Mouse (Mus musculus) midbrain, embryonic 13.5 days (tissue): ENCODE measurements at regions not wholly inside any gene's neighbourhood (a gene's known extent, or its start where the extent isn't known, plus 50 kb on each side); places are given as distances from the start of the nearest gene placed in this dataset.

Source experiments
- ATAC-seq: fragments of 200-750 bp; cut with Nextera tagmentation; 2 replicates; pipeline ENCODE4 v1.8.0; 2017; ENCODE audit warnings: mild to moderate bottlenecking, moderate TSS enrichment, moderate library complexity
- H3K27ac ChIP-seq: fragments of 300-500 bp; sonication (generic); 2 replicates; pipeline ENCODE4 v1.5.1; 2015; ENCODE audit warnings: inconsistent platforms, mild to moderate bottlenecking, moderate library complexity
- H3K27me3 ChIP-seq: fragments of 300-500 bp; sonication (generic); 2 replicates; pipeline ENCODE4 v1.6.1; 2015; ENCODE audit warnings: mild to moderate bottlenecking, inconsistent platforms
- H3K36me3 ChIP-seq: fragments of 300-500 bp; sonication (generic); 2 replicates; pipeline ENCODE4 v1.6.1; 2015; ENCODE audit warnings: mild to moderate bottlenecking, inconsistent platforms
- H3K4me1 ChIP-seq: fragments of 300-500 bp; sonication (generic); replicated peaks from 2 replicates; pipeline ENCODE4 v1.6.1; 2015; ENCODE audit warnings: inconsistent platforms
- H3K4me2 ChIP-seq: fragments of 300-500 bp; sonication (generic); replicated peaks from 2 replicates; pipeline ENCODE4 v1.6.1; 2015; ENCODE audit warnings: moderate library complexity, mild to moderate bottlenecking, inconsistent platforms
- H3K4me3 ChIP-seq: fragments of 300-500 bp; sonication (generic); replicated peaks from 2 replicates; pipeline ENCODE4 v1.5.1; 2015; ENCODE audit warnings: mild to moderate bottlenecking, inconsistent platforms
- H3K9ac ChIP-seq: fragments of 300-500 bp; sonication (generic); replicated peaks from 2 replicates; pipeline ENCODE4 v1.6.1; 2015; ENCODE audit warnings: mild to moderate bottlenecking, inconsistent platforms
- H3K9me3 ChIP-seq: fragments of 300-500 bp; sonication (generic); 2 replicates; pipeline ENCODE4 v1.6.1; 2016; ENCODE audit warnings: mild to moderate bottlenecking, inconsistent platforms
- WGBS: fragments of 180-500 bp; shearing (Covaris S2); methylation state at CpG from one replicate; pipeline ENCODE4 v1.1.7; 2015; 5-methylcytosine and 5-hydroxymethylcytosine counted together

DNA sequence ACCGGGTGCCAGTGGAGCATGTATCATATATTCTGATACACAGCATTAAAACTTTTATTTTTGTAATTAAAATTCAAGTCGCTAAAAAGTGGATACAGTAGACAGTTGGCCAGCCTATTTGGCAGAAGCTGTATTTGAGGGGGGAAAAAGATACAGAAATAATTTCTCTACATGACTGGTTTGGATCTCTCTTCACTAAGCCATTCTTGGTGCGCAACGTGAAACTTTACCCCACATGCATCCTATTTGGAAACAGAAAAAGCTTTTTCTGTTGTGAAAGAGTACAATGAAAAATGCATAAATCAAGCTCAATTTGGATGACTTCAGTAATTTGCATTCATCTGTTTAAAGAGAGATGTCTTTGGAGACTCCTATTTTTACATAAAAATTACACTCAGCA is 303.2 kb downstream of the Rergl start:
- Histone ChIP-seq H3K27ac (no peak overlapping the region), H3K36me3 (no peaks in the 10 kb centered on the region), H3K4me1 (no peaks in the 10 kb centered on the region), H3K27me3 (no peaks in the 10 kb centered on the region), H3K9me3 (no peaks in the 10 kb centered on the region), H3K4me2 (no peak overlapping the region), H3K4me3 (no peak overlapping the region), H3K9ac (no peak overlapping the region)
- WGBS, result 85% methylated on average over 4 of the region's 4 CpGs
- no peak for ATAC-seq

- no peak overlapping the region for H3K4me2 ChIP-seq
- no peak overlapping the region for H3K27ac ChIP-seq
- no peaks in the 10 kb centered on the region for H3K36me3 ChIP-seq
- 81% methylated on average over 8 of the region's 8 CpGs for WGBS
- no peaks in the 10 kb centered on the region for H3K9me3 ChIP-seq
- no peak for ATAC-seq
- no peaks in the 10 kb centered on the region for H3K4me1 ChIP-seq
- no peak overlapping the region for H3K4me3 ChIP-seq
- H3K9ac ChIP-seq, result no peak overlapping the region
- H3K27me3 ChIP-seq, result no peaks in the 10 kb centered on the region
Observed at GRCm38 (mm10) chr6:139186431-139186830, 315.3 kb downstream of the Rergl start.

- H3K36me3 ChIP-seq, result no peaks in the 10 kb centered on the region
- no peak for ATAC-seq
- WGBS, result 85% methylated on average over 6 of the region's 6 CpGs
- H3K27ac ChIP-seq, result no peak overlapping the region
- H3K4me1 ChIP-seq, result no peaks in the 10 kb centered on the region
- H3K9ac ChIP-seq, result no peak overlapping the region
- no peak overlapping the region for H3K4me2 ChIP-seq
- H3K27me3 ChIP-seq, result no peaks in the 10 kb centered on the region
- no peak overlapping the region for H3K4me3 ChIP-seq
- H3K9me3 ChIP-seq, result no peaks in the 10 kb centered on the region
Observed at GRCm38 (mm10) chr6:139160352-139160751, 341.4 kb downstream of the Rergl start.

DNA sequence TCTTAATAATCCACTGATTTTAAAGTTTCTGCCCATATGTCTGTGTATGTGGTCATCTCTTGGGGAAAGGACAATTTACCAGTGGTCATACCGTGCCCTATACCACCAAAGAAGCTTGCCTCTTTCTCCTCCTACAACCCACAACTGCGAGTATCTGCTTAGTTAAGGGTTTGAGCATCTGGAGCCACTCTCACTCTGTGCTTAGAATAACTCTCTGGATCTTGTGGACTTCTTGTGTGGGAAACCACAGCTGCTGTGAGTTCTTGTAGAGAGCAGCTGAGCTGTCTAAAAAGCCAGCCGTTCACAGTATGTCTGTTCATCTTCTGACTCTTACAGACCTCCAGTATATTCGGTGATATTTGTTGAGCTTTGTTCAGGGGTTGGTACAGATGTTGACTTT is 342.0 kb downstream of the Rergl start:
- no peak for ATAC-seq
- 87% methylated on average over 4 of the region's 4 CpGs for WGBS

DNA sequence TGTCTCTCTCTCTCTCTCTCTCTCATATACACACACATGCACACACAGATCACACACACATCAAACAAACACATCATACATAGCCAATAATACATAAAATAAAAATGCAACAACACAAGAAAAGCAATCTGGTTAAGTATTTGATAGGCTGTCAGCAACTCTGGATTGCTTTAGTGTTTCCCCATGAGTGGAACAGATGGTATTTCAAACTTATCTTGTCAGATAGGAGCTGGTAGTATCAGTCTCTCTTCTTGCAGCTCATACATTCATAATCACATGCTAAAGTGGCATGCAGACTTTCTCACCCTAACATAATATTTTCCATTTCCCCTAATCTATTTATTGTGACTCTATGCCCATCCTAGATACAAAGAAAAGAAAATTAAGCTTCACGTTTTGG is 347.0 kb downstream of the Rergl start:
- 88% methylated on average over 1 of the region's 1 CpGs for WGBS
- no peak overlapping the region for H3K9ac ChIP-seq
- H3K4me3 ChIP-seq, result no peak overlapping the region
- no peaks in the 10 kb centered on the region for H3K4me1 ChIP-seq
- no peaks in the 10 kb centered on the region for H3K36me3 ChIP-seq
- ATAC-seq, result no peak
- H3K9me3 ChIP-seq, result no peaks in the 10 kb centered on the region
- no peaks in the 10 kb centered on the region for H3K27me3 ChIP-seq
- no peak overlapping the region for H3K4me2 ChIP-seq
- H3K27ac ChIP-seq, result no peak overlapping the region

More for the DNA sequence above, 342.0 kb downstream of the Rergl start:
- Histone ChIP-seq H3K27me3 (no peaks in the 10 kb centered on the region), H3K27ac (no peak overlapping the region), H3K4me3 (no peak overlapping the region), H3K4me2 (no peak overlapping the region), H3K4me1 (no peaks in the 10 kb centered on the region), H3K9me3 (no peaks in the 10 kb centered on the region), H3K9ac (no peak overlapping the region), H3K36me3 (no peaks in the 10 kb centered on the region)

GRCm38 (mm10) chr6:139135693-139136092 is 366.1 kb downstream of the Rergl start:
- ATAC-seq, result no peak
- H3K4me2 ChIP-seq, result no peak overlapping the region
- 87% methylated on average over 6 of the region's 6 CpGs for WGBS
- no peak overlapping the region for H3K27ac ChIP-seq
- H3K27me3 ChIP-seq, result no peaks in the 10 kb centered on the region
- H3K4me3 ChIP-seq, result no peak overlapping the region
- no peak overlapping the region for H3K9ac ChIP-seq
- H3K4me1 ChIP-seq, result no peaks in the 10 kb centered on the region
- H3K36me3 ChIP-seq, result no peaks in the 10 kb centered on the region
- no peaks in the 10 kb centered on the region for H3K9me3 ChIP-seq

DNA sequence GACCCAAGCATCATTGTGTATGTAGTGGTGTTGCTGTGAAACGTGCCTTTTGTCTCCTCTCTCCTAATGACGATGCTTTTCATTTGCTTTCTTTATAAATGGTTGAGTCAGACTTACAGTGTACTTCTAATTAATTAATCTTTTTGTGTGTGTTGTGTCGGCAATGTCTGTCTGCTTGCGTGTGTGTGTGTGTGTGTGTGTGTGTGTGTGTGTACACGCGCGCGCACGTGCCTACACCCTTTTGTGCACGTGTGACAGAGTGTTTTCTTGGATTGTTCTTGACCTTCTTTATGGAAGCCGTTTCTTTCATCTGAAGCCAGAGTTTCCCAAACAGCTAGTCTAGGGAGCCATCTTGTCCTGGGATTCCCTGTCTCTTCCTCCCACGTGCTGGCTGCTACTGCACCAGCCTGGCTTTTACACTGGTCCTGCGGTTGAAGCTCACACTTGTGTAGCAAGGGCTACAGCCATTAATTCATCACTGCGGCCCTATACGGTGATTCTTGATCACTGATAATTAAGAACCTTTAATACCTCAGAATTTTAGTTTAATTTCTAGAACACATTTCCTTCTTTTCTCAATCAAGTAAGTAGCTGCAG is 369.6 kb downstream of the Rergl start:
- Histone ChIP-seq H3K27me3 (no peaks in the 10 kb centered on the region), H3K4me3 (no peak overlapping the region), H3K9ac (no peak overlapping the region), H3K4me1 (no peaks in the 10 kb centered on the region), H3K36me3 (no peaks in the 10 kb centered on the region), H3K27ac (no peak overlapping the region), H3K4me2 (no peak overlapping the region), H3K9me3 (no peaks in the 10 kb centered on the region)
- 82% methylated on average over 15 of the region's 15 CpGs for WGBS
- ATAC-seq, result no peak

DNA sequence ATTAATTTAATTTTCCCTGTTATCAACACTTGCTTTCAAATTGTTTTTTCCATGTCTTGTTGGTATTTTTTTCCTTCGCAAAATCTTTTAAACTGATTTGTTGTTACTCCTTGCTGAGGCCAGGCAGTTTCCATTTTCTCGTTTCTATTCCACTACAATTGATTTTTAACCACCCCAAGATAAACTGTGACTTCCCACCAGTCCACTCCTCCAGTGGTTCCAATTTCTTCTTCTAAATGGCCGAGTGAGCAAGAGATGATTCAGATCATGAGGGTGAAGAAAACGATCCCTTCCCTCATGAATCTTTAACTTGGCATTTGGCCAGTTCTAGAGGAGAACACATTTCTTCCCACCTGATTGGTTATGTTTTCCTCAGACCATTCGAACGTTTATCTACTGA is 393.5 kb downstream of the Rergl start:
- no peak overlapping the region for H3K4me2 ChIP-seq
- H3K4me1 ChIP-seq, result no peaks in the 10 kb centered on the region
- H3K9ac ChIP-seq, result no peak overlapping the region
- no peak overlapping the region for H3K4me3 ChIP-seq
- H3K27ac ChIP-seq, result no peak overlapping the region
- no peak for ATAC-seq
- no peaks in the 10 kb centered on the region for H3K27me3 ChIP-seq
- H3K36me3 ChIP-seq, result no peaks in the 10 kb centered on the region
- H3K9me3 ChIP-seq, result no peaks in the 10 kb centered on the region
- WGBS, result 83% methylated on average over 6 of the region's 6 CpGs

DNA sequence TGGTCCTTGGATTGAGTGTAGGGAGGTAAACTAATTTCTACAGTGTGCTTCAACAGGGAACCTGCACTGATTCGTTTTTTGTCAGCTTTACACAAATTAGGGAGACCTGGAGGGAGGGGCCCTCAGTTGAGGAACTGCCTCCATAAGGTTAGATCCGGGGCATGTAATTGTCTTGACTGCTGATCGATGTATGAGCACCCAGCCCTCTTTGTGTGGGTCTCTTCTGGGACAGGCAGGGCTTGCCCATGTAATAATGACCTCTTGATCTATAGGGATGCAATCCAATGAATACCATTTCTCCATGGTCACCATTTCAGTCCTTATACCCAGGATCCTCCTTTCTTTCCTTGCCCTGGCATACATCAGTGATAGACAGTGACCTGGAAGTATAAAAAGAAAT is 398.4 kb downstream of the Rergl start:
- Histone ChIP-seq H3K4me2 (no peak overlapping the region), H3K9me3 (no peaks in the 10 kb centered on the region), H3K4me1 (no peaks in the 10 kb centered on the region), H3K27ac (no peak overlapping the region), H3K9ac (no peak overlapping the region), H3K27me3 (no peaks in the 10 kb centered on the region), H3K36me3 (no peaks in the 10 kb centered on the region), H3K4me3 (no peak overlapping the region)
- ATAC-seq, result no peak
- WGBS, result 49% methylated on average over 3 of the region's 3 CpGs

DNA sequence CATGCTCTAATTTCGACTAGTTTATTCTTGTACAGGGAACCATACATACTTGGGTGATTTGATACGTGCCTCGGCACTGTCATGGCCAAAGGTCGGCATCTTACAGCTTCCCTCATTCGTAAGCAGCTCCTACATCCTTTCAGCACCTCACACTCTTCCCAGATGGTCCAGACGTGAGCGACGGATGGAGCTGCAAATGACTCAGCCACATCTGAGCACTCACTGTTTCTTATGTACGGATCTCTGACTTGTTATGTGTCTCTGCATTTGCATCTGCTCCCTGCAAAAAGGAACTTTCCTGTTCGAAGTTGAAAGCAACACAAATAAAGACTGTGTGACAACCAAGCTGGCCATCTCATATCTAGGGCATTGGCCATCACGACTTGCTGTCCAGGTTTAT is 402.5 kb downstream of the Rergl start:
- no peak for ATAC-seq

DNA sequence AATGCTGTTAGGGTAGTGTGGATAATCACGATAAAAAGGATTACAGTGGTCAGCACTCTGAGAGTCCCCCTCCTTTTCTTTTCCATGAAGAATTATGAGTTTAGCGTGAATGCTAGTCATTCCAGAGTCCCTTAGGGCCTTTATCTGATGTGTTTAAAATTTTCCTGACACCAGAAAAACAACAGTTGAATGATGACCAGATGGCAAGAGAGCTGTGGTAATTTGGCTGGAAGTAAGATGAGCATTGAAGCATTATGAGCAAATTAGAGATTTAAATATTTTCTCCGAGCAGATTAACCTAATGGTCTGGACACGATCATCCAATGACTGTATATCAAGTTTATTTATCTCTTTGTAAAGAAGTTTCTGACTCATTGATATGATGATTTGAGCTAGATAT is 417.1 kb upstream of the Igbp1b start:
- Histone ChIP-seq H3K4me2 (no peak overlapping the region), H3K27me3 (no peaks in the 10 kb centered on the region), H3K27ac (no peak overlapping the region), H3K9me3 (no peaks in the 10 kb centered on the region), H3K36me3 (no peaks in the 10 kb centered on the region), H3K9ac (no peak overlapping the region), H3K4me1 (no peaks in the 10 kb centered on the region), H3K4me3 (no peak overlapping the region)
- WGBS, result 48% methylated on average over 4 of the region's 4 CpGs
- no peak for ATAC-seq

More for the DNA sequence above, 402.5 kb downstream of the Rergl start:
- H3K9me3 ChIP-seq, result no peaks in the 10 kb centered on the region
- 93% methylated on average over 11 of the region's 11 CpGs for WGBS
- no peak overlapping the region for H3K27ac ChIP-seq
- H3K36me3 ChIP-seq, result no peaks in the 10 kb centered on the region
- H3K9ac ChIP-seq, result no peak overlapping the region
- no peaks in the 10 kb centered on the region for H3K27me3 ChIP-seq
- no peak overlapping the region for H3K4me3 ChIP-seq
- no peaks in the 10 kb centered on the region for H3K4me1 ChIP-seq
- no peak overlapping the region for H3K4me2 ChIP-seq

DNA sequence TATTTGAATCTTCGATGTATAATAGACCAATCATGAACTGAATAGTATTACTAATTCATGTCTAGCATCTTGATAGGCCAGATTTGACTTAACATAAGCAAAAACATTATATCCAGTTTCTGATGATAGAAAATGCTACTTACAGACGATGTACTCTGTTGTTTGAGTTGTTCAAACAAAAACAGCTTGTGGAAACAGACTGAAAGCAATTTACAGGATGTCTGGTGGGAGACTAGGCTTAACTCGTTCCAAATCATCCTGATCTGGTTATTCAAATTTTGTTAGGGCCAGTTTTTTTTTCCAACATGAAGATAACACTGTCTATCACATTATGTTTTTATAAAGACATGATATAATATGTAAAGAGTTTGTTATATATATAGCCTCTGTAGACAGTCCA is 369.4 kb upstream of the Igbp1b start:
- Histone ChIP-seq H3K9me3 (no peaks in the 10 kb centered on the region), H3K36me3 (no peaks in the 10 kb centered on the region), H3K4me2 (no peak overlapping the region), H3K27me3 (no peaks in the 10 kb centered on the region), H3K27ac (no peak overlapping the region), H3K4me3 (no peak overlapping the region), H3K9ac (no peak overlapping the region), H3K4me1 (no peaks in the 10 kb centered on the region)
- ATAC-seq, result no peak
- 84% methylated on average over 3 of the region's 3 CpGs for WGBS

DNA sequence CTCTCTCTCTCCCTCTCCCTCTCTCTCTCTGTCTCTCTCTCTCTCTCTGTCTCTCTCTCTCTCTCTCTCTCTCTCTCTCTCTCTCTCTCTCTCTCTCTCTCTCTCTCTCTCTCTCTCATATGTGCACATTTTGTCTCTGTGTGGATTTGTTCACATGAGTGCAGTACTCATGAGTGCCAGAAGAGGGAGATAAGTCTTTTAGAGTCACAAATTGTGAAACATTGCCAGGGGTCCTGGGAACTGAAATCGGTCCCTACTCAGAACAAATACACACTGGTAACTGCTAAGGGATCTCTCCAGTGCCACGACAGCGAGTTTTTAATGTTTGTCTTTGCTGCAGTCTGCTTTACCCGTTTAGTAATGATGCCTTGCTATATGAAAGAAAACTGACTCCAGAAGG is 356.2 kb upstream of the Igbp1b start:
- no peaks in the 10 kb centered on the region for H3K4me1 ChIP-seq
- H3K9me3 ChIP-seq, result no peaks in the 10 kb centered on the region
- 84% methylated on average over 4 of the region's 4 CpGs for WGBS
- H3K9ac ChIP-seq, result no peak overlapping the region
- no peak overlapping the region for H3K4me2 ChIP-seq
- H3K27ac ChIP-seq, result no peak overlapping the region
- ATAC-seq, result no peak
- H3K36me3 ChIP-seq, result no peaks in the 10 kb centered on the region
- no peak overlapping the region for H3K4me3 ChIP-seq
- no peaks in the 10 kb centered on the region for H3K27me3 ChIP-seq
